Mouse (Mus musculus) brain, adult 2 months (tissue): ENCODE results near the gene Aurka.

Source experiments
- DNase-seq: peaks from one replicate; pipeline ENCODE4 v3.0.0; 2011; ENCODE audit warnings: low read depth, low spot score

Gene Aurka

DNA sequence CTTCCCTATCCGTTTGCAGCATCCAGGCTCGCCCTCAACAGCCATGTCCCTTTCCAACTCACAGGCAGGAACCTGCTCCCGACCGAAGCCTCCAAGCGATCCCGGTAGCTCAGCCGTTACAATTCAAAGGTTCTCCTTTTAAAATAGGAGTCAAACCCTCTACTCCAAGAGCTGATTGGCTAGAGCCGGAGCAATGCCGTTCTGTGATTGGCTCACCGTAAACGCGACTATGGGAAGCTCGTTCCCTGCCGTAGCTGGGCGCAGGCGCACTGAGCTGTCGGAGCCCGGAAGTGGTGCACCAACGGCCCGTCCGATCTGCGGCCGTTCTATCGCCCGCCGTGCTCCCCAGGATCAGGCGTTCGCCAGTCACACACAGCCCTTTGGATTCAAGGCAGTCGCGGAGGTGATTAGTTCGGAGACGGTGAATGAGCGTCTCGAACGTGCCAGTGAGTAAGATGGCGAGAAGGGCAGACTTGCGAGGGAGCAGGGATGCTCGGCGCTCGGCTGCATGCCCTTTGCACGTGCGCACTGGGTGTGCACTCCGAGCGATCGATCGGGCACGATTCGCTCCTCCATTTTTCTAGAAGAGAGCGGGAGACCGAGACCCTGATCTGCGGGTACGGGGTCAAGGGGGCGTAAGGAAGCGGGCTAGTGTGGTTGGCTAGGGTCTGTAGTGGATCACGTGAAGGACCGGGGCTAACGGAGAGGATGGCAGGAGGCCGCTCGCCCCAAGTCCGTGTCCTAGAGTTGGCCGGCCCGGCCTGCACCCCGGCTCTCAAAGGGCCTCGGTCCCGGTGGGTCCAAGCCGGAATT is at the start of gene Aurka, which contains the start of gene Cstf1:
Gene Aurka, minus strand, starts transcription at position 125 of the 813 bp plus-strand sequence.
Gene Cstf1, plus strand, starts transcription at position 271 of the 813 bp plus-strand sequence.
- peak; percentile 99 for DNase-seq

DNA sequence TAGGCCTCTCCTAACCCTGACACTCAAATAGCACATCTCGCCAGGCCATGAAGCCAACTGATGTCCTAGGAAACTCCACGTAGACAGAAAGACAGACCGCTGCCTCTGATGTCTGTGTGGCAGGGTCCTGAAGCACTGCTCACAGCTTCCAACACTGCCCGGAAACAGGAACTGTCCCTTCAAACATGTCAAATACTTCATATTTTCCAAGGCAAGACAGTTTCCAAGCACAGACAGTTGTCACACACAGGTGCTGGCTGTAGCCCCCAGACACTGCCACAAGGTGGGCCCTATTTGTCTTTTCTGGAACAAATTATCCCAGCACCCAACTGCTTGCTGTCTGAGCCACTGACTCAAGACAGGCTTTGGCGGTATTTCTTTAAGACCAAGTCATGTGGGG is 47.9 kb upstream of the Aurka start:
- no peak for DNase-seq

DNA sequence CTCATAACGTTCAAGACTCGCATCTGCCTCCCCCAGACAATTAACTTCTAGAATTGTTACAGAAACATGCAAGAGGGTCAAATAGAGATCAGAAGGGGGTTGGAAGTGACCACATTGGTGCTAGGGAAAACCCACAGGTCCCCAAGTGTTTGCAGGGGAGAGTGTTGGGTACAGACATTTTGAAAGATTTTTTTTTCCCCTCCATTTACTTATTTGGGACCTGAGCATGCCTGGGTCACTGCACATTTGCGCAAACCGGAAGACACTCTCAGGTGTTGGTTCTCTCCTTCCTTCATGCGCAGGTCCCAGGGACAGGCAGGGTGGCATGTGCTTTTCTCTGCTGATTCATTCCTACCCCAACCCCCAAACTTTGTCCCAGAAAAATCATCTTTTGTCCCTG is 46.5 kb upstream of the Aurka start:
- no peak for DNase-seq

DNA sequence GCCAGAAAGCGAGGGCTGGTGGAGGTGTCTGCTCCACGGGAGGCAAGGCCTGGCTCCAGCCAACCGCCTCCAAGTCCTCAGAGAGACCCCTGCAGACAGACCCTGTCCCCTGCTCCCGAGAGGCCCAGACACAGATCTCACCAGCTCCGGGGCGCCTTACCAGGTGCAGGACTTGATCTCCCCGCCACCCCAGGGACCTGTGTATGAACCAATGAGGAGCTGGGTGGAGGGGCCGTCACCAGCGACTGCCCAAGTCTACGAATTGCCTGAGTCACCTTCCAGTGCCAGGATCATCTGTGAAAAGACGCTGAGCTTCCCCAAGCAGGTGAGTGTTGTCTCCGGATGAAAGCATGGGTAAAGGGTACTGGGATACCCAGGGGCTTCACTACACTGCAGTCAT is 45.9 kb upstream of the Aurka start:
- DNase-seq = no peak

DNA sequence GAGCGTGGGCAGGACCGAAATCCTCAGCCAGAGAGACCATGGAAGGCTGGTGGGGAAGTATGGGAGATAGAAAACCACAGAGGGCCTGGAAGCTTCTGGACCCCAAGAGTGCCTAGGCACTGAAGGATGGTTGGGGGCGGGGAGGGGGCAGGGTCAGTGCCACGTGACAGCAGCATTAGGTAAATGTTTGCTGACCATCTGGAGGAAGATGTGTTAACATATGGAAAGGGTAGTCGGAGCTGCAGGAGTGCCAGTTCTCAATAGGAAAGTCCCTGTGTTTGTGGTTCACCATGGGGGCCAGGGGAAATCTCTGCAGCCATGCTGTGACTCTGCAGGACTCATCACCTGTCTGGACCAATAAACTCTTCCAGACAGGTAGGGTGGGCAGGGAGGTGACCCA is 43.6 kb upstream of the Aurka start:
- no peak for DNase-seq

DNA sequence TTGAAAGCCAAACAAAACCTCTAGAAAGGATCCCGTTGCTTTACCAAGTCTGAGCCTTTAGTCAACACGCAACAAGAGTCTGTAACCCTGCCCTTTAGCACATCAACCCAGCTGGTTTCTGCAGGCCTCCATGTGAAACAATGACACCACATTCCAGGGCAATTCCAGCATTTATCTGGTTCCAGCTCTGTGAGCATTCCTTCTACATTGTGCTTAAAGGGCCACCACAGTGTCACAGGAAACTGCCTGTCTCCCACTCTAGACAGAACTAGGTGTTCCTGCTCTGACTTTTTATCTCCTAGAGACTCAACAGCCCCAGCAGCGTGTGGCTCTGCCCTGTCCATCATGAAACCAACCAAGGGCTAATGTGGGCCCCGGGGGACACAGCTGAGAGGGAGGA is 42.9 kb upstream of the Aurka start:
- no peak for DNase-seq

DNA sequence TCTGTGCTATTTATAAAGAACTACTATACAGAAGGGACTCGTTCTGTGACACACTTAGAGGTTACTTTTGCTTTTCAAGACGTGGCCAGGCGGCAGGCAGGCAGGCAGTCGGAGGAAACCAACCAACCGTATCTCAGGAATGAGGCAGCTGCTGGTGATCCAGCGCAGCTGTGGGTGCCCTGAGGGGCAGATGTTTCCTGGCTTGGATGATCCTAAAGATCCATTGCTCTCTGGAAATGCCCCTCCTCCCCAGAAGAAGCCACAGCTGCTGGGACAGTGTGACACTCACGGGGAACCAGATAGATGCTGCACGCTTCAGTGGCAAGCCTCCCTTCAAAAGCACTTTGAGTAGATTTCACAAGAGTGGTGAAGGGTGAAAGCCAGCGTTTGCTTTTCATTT is 42.1 kb upstream of the Aurka start:
- DNase-seq = peak; percentile 16

DNA sequence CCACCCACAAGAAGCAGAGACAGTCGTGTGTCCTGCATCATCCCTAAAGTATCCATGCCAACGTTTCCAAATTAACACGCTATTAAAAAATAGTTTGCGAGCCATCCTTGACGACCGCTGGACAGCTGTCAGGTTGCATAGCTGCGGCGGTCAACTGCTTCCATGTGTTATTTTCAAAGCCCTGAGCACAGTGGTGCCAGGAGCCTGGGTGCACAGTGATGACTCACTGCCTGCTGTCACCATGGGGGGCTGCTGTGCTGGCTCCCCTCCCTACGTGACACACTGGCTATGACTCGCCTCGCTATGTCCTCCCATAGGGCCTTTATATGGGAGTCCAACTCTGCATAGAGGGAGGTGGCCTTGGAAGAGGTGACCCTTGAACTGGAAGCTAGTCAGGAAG is 40.8 kb upstream of the Aurka start:
- peak; percentile 62 for DNase-seq

DNA sequence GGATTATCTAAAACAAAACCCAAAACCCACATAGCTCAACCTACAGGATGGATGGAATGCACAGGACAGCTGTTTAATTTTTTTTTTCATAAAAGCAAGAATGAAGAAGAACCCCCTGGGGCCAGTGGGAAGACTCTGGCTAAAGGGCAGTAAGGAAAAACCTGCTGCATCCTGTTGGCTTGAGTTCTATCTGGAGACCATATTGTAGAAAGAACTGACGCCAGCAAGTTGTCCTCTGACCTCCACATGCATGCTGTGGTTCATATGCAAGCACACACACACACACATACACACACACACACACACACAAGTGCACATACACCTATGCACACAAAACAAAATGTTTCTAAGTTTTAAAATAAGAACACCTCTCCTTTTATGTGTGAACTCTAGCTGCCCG is 40.4 kb upstream of the Aurka start:
- DNase-seq = no peak

DNA sequence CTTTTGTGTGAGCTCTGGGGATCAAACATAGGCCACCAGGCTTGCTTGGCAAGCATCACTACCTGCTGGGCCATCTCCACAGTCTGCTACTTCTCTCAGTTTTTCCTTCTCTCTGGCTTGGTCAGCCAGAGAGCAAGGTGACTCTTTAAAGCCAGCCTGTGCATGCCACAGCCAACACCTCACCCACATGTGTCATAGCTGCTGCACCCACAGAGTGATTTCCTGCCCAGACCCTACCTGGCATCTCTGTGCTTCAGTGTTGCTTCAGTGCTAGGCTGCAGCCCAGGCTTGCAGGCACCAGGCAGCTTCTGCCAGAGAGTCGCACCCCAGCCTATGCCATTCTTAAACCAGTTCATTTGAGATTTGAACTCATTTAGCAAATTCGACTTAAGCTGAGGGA is 37.2 kb upstream of the Aurka start:
- DNase-seq = no peak

DNA sequence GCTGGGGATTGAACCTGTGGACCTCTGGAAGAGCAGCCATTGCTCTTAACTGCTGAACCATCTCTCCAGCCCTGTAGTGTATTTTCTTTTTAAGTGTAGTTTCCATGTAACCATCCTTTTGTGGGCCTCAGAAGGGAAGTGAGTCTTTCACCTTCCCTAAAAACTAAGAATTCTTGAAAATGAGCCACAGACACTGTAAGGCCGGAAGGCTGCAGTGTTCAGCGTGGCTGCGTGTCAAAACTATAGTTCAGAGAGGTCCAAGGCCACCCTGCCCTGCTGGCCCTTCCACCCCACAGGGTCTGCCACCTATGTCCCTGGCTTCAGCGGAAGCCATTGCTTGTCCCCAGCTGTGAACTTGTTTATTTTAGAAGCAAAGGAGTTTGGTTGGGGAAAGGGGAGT is 35.8 kb upstream of the Aurka start:
- peak; percentile 5 for DNase-seq

DNA sequence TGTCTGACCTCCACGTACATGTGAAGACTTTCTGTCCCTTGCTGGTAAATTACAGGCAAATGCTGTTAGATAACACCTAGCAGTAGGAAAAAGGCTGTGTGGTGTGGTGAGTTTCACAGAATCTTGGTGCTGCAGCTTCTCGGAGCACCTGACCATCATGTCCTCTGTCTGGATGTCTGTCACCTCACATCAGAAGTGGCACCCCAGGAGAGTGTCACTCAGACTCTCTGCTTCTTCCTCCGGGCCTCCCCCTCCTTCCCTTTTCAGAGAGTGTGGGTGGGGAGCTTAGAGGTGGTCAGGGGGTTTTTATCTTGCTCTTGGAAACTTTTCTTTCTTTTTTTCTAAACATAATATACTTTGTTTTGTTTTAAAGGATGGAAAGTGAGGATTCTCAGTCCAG is 34.7 kb upstream of the Aurka start:
- DNase-seq = no peak

DNA sequence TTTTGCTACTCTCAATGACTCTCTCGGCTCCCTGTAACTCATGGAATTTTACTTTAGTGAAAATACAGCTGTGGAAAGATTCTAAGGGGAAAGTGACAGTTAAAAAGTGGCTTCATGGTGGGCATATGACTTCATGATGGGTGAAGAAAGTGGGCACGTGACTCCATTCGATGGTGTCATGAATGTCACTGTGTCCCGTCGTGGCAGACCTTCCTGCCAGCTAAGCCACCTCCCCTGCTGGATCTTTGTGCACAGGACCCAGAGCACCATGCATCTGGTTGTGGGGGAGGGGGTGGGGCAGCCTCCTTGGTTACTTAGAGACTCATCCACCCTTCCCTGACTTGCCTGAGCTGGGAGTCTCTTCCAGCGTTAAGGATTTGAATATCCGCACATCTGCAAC is 33.9 kb upstream of the Aurka start:
- DNase-seq = no peak

DNA sequence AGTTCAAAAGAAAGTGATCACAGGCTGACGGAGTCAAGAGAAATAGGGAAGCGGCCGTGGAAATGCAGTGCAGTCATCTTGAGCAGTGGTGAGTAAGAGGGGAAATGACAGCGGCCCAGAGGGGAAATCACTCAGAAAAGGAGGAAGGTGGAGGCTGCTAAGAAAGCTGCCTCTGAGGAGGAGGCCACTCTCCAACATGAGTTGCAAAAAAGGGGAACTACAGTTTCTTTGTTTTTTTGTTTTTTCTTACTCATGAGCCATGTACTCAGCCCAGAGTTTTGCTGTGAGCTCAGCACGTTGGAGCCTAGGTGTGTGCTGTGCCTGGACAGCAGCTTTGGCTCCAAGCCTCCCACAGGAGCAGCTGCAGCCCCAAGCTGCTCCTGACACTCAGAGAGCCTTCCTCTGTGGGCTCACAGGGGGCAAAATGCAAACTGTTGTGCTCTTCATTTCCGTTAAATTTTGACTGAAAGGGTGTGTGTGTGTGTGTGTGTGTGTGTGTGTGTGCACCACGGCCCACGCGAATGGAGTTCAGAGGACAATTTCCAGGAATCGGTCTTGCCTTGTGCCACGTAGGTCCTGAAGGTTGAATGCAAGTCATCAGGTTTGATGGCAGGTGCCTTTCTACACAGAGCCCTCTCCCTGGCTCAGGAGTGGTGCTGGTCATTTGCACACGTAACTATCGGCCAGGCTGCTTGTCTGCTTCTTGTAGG is 30.9 kb upstream of the Aurka start:
- peak; percentile 63 for DNase-seq

DNA sequence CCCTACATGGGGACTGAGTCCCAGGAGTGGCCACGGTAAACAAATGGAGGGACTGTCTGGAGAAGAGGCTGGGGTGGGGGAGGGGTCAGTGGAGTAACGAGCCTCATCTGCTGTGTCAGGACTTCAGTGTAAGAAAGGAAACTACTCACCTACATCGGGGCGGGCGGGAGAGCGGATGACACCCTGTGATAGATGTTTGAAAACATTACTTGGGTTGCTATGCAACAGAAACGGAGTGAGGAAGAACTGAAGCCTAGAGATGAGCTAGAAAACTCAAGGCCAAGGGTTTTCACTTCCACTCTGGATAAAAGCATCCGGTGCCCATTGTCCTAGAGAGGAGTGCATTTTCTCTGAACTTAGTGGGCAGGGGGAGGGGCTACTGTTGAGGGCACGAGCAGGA is 29.6 kb upstream of the Aurka start:
- no peak for DNase-seq

DNA sequence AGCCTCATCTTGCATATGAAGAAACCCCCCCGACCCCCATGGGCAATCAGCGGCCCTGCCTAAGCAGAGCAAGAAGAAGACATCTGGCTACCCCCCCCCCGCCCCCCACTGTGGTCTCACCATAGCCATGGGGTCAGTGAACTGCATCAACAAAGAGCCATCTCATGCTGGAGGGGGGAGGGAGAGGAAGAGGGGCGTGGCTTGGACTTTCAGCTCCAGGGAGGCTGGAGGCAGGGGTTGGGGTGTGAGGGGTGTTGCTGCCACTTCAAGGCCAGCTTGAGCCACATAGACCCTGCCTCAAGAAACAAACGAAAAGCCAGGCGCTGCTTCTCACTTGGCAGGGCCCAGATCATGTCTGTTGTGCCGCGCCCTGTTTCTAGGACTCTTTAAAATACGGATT is 25.6 kb upstream of the Aurka start:
- DNase-seq = no peak

DNA sequence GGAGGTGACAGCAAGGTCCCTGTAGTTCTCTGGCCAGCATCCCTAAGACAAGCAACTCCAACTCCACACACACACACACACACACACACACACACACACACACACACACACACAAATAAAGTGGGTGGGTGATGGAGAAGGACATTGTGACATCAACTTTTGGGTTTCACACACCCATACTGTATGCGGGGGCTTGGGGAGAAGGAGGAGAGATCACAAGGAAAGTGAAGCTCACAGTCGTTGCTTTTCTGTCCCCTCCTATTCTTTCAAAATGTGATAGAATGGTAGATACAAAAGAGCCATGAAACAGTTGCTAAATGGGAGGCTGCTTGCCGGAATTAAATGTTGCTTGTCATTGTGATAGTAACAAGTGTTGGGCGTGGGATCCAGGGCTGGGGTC is 24.3 kb upstream of the Aurka start:
- DNase-seq = no peak

DNA sequence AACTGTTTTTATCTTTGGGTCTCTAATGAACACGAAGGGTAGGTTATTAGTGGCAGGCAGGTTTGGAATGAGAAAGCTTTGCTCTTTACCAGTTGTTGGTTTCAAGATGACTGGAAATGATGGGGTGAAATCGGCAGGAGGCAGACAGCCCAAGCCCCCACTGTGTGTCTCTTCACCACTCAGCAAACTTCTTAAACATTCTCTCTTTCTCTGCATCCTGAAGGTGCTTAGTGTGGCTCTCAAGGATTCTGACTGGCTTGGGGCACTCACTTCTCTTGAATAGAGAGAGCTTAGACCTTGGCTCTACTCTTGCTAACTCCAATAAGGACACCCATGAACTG is 23.7 kb upstream of the Aurka start:
- DNase-seq = no peak

DNA sequence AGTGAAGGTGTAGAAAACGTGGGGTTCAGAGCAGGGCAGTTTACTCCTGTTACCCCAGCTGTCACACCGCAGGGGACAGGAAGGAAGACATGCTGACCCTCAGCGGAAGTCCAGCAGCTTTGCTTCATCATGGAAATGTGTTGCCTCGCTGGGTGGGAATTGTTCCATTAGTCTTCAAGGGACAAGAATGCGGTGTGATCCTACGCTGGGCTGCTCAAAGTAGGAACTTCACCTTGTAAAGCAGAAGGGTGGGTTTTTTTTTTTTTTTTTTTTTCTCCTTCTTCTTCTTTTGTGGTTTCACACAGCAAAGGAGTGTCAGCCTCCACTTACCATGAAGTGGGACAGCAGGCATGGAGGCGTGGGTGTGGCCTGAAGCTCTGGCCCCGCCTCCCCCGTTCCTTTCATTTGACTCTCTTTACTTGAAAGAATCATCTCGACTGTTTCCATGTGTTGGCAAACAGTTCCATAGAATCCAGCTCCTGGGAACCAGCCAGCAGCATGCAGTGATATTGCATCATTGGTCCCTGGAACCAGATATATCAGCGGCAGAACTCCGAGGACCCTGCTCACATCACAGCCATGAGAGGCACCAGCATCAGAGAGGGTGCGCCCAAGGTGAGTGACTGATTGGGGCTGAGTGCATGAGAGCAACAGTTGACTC is 23.2 kb upstream of the Aurka start, which contains the start of gene Cass4:
Gene Cass4, plus strand, starts transcription at position 404 of the 661 bp plus-strand sequence.
- peak; percentile 9 for DNase-seq

DNA sequence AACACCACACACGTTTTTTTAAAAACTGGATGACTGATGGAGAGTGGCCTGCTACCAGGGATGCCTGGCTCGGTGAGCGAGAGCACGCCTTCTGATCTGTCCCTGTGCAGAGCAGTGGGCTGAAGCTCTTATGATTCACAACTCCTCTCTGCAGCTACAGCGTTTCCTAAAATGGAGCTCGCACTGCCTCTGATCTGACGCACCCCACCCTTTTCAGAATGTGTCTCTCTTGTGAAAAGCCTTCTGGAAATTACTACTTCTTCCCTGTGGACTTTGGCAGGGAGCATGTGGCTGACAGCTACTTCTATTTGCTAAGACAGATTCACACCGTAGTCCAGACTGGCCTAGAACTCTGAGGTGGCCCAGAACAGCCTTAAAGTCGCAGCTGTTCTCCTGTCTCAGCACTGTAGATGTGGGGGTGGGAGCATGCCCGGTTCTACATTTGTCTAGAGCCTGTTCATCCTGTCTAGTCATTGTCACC is 21.7 kb upstream of the Aurka start:
- peak; percentile 91 for DNase-seq

DNA sequence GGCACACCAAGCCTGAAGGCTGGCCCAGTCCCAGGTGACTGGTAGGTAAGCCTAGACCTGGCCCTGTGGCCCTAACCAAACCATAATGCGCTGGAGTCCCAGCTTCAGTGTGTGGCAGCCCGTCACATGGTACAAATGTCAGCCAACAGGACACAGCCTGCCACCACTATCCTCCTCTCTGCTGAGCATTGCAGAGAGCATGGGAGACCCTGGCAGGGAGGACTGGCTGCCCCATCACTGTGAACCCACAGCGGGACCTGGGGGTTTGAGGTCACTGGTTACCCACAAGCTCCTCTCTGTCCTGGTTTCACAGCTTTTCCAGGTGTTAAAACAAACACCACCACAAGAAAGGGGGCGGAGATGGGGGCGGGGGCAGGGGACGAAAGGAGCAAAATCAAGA is 20.0 kb upstream of the Aurka start:
- no peak for DNase-seq

DNA sequence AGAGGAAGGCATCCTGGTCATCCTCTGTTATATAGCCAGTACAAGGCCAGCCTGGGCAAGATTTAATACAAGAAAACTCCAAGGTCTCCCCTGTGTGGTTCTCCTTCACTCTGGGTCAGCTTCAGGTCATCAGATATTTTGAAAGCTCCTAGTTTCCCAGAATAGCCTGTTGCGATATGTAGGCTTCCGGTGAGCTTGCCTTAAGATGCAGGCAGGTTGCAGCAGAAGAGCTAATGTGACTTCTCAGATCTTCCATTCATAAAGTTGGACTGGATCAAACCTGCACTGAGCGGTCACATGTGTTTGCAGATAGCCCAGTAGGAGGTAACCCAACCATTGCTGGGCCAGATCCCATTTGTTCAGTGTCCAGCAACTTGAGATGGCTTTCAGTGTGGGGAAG is 14.4 kb upstream of the Aurka start:
- DNase-seq = no peak

DNA sequence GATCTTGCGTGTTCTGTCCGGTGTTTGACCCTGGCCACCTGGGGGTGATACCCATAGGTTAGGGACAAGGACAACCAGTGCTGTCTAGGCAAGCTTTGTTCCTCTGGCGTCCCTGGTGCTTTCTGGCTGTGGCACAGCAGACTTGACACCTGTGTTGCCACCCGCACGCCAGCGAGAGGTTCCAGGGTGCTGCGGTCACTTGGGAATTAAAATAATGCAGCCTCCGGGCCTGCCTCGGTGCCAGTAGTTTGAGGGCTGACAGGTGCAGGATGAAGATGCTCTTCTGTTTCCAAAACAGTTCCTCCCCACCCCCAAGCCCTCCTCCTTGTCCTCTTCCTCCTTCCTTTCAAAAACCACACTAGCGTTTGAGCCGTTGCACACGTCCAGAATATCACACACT is 11.6 kb upstream of the Aurka start:
- no peak for DNase-seq
